15 mouse cellular contexts compared by ENCODE assay signal in the genomic region with DNA sequence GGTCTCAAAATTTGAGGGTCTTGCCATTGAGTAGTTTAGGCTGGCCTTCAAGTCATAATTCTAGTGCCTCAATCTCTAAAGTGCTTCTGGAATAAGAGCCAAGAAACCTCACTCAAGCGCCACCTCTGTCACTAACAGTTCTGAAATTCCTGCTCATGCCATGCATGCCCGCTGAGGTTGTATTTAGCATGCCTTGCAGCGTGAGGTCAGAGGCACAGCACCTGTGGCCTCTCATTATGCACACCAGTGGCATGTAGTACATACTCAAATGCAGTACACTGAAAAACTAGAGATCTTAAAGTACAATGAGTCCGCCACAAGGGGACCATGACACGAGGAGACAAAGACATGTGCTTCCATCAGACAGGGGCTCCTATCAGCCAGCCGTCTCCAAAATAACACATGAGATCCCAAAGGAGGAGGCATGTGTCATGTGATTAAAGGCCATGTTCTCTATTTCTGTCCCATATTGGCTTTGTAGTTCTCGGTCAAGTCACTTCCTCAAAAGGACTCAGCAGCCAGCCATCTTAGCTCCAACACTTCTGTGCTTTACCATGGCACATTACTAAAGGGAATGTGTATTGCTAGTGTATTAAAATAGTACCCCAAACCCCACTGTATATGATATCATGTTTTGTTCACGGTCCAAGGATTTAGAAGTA. TPM values are rescaled to one million over a fixed set of nuclear protein-coding genes. Genes with fewer than 3 reads are reported as not detected.
A peak's percentile ranks its signal among the peaks of the same experiment; 100 is the strongest.
DNase-seq lines count a peak whose midpoint lies in the region; ATAC-seq lines count a peak whose summit lies in the region.
"Had no signal": no experiment of that assay in that cellular context is flagged by ENCODE, and none has a peak within 500 bp of the region (broad histone marks: within the 10 kb centered on the region; RNA-seq: fewer than 3 reads in every experiment).

No protein-coding gene starts in this region.

- no peaks in the 10 kb centered on the region for H3K27me3 ChIP-seq in heart, embryonic 16.5 days (ENCODE audit: control insufficient read depth, insufficient read depth, low read length)
- H3K27me3 ChIP-seq in midbrain, embryonic 12.5 days = no peaks in the 10 kb centered on the region
- no peaks in the 10 kb centered on the region for H3K27me3 ChIP-seq in midbrain, embryonic 10.5 days (ENCODE audit: low read depth, poor library complexity, severe bottlenecking)
- H3K27me3 ChIP-seq: forebrain, embryonic 13.5 days; lung, embryonic 15.5 days; neural tube, embryonic 12.5 days had no signal

- H3K4me3 ChIP-seq in heart, embryonic 16.5 days (ENCODE audit: low read length) = no peak overlapping the region
- H3K4me3 ChIP-seq in midbrain, embryonic 12.5 days = no peak overlapping the region
- no peak overlapping the region for H3K4me3 ChIP-seq in midbrain, embryonic 10.5 days
- H3K4me3 ChIP-seq: forebrain, embryonic 13.5 days; lung, embryonic 15.5 days; neural tube, embryonic 12.5 days had no signal

- 53% methylated on average over 8 of the region's 8 CpGs for WGBS in heart, embryonic 16.5 days
- WGBS in midbrain, embryonic 12.5 days = 79% methylated on average over 8 of the region's 8 CpGs
- 89% methylated on average over 8 of the region's 8 CpGs for WGBS in midbrain, embryonic 10.5 days

- ATAC-seq in heart, embryonic 16.5 days (replicated peaks; ENCODE audit: extremely low read depth, insufficient read depth, low FRiP score) = peak; percentile 63
- 0 out of 2 replicates have a peak, but pooled peaks have one; percentile 28 for ATAC-seq in midbrain, embryonic 12.5 days (ENCODE audit: low FRiP score, low read depth)
- ATAC-seq: forebrain, embryonic 13.5 days; midbrain, embryonic 16.5 days had no signal

- no peak overlapping the region for H3K4me2 ChIP-seq in heart, embryonic 16.5 days (ENCODE audit: low read depth, low read length)
- H3K4me2 ChIP-seq in midbrain, embryonic 12.5 days (replicated peaks) = no peak overlapping the region
- H3K4me2 ChIP-seq: forebrain, embryonic 13.5 days; lung, embryonic 15.5 days; neural tube, embryonic 12.5 days had no signal

- H3K9ac ChIP-seq in heart, embryonic 16.5 days (ENCODE audit: low read length) = no peak overlapping the region
- no peak overlapping the region for H3K9ac ChIP-seq in midbrain, embryonic 12.5 days (replicated peaks)
- H3K9ac ChIP-seq: forebrain, embryonic 13.5 days; lung, embryonic 15.5 days; neural tube, embryonic 12.5 days had no signal

- no peak for DNase-seq in heart, adult 8-10 months (ENCODE audit: low spot score)
- DNase-seq in midbrain, embryonic 10.5 days (ENCODE audit: low spot score) = no peak
- peak; percentile 42 for DNase-seq in kidney, postnatal 14 days
- no peak for DNase-seq in B cell, adult 2 months
- DNase-seq in thymus, postnatal 14 days = no peak
- DNase-seq: cerebellum, adult 11 months; liver; thymus, postnatal 4 days had no signal

- no peaks in the 10 kb centered on the region for H3K36me3 ChIP-seq in heart, embryonic 16.5 days (ENCODE audit: control insufficient read depth, insufficient read depth)
- no peaks in the 10 kb centered on the region for H3K36me3 ChIP-seq in midbrain, embryonic 12.5 days
- H3K36me3 ChIP-seq in midbrain, embryonic 10.5 days = no peaks in the 10 kb centered on the region
- H3K36me3 ChIP-seq: lung, embryonic 15.5 days; neural tube, embryonic 12.5 days had no signal

- no peaks in the 10 kb centered on the region for H3K9me3 ChIP-seq in heart, embryonic 16.5 days (replicated peaks; ENCODE audit: control insufficient read depth, low read length)
- H3K9me3 ChIP-seq in midbrain, embryonic 12.5 days = no peaks in the 10 kb centered on the region
- no peaks in the 10 kb centered on the region for H3K9me3 ChIP-seq in midbrain, embryonic 10.5 days (replicated peaks)
- H3K9me3 ChIP-seq: forebrain, embryonic 13.5 days; lung, embryonic 15.5 days; neural tube, embryonic 12.5 days had no signal

- H3K4me1 ChIP-seq in heart, embryonic 16.5 days (ENCODE audit: control insufficient read depth, insufficient read depth, low read length) = peaks cover 22% of the 10 kb centered on the region
- H3K4me1 ChIP-seq in midbrain, embryonic 12.5 days = no peaks in the 10 kb centered on the region
- H3K4me1 ChIP-seq in midbrain, embryonic 10.5 days = no peaks in the 10 kb centered on the region
- H3K4me1 ChIP-seq: neural tube, embryonic 12.5 days had no signal

- peak overlapping the region; percentile 62 for H3K27ac ChIP-seq in heart, embryonic 16.5 days (ENCODE audit: low read length)
- no peak overlapping the region for H3K27ac ChIP-seq in midbrain, embryonic 12.5 days (replicated peaks)
- H3K27ac ChIP-seq in midbrain, embryonic 10.5 days (replicated peaks) = no peak overlapping the region
- H3K27ac ChIP-seq: forebrain, embryonic 13.5 days; lung, embryonic 15.5 days; neural tube, embryonic 12.5 days; stomach, postnatal 0 days had no signal

RNA-seq across cellular contexts. Expression of a gene that starts 43.3 kb away (rescaled TPM):
- polyA plus RNA-seq in heart, embryonic 16.5 days (2015; fragmentation: Nextera tagmentation; extraction: Ambion mirVana) = 7.5 and 8.3 TPM in 2 replicates
- total RNA-seq in heart, adult 8-10 months (2022) = 1 to 10 TPM; 7.7 to 8.8 (median 8.0) TPM
- polyA plus RNA-seq in midbrain, embryonic 12.5 days (2016; fragmentation: Nextera tagmentation; extraction: Ambion mirVana) = 17.8 and 18.1 TPM in 2 replicates
- polyA plus RNA-seq in midbrain, embryonic 10.5 days (2016; fragmentation: Nextera tagmentation; extraction: Ambion mirVana) = 15.4 and 16.7 TPM in 2 replicates
